Mouse (Mus musculus): Measurements from ENCODE around the gene Prl8a8.

Gene Prl8a8

DNA sequence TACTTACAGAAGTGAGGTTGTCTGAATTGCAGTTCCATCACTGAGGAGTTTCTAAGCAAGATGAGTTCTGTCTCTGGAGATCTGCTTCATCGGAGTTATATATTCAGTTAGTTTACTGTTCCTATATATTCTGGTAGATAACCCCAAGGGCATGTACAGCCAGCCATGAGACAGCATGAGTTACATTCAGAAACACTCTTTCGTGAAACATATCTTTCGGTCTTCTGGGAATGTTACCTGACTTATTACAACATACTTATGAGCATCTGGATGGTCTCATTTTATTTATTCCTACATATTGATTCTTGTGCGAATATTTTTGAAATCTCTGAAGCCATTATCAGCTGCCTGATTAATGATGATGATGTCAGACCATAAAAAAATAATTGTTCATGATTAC is at the start of gene Prl8a8:
Gene Prl8a8, minus strand, starts transcription at position 101 of the 400 bp plus-strand sequence.
- no peak for DNase-seq (ENCODE audit: low spot score)

DNA sequence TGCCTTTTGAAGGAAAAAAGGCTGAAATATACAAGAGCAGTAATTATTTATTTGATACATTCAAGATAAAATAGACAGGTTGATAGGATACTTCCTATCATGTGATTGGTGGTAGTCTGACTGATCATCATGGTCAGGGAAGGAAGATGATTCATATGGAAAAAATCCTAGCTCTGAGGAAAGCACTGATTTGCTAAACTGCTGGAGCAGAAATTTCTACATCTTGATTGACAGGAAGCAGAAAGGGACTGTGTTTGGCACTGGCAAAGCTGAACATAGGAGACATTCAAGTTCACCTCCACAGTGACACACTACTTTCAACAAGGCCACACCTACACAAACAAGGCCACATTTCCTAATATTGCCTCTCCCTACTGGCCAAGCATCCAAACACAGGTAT is 40.3 kb upstream of the Prl8a8 start:
- DNase-seq (ENCODE audit: low spot score): no peak

DNA sequence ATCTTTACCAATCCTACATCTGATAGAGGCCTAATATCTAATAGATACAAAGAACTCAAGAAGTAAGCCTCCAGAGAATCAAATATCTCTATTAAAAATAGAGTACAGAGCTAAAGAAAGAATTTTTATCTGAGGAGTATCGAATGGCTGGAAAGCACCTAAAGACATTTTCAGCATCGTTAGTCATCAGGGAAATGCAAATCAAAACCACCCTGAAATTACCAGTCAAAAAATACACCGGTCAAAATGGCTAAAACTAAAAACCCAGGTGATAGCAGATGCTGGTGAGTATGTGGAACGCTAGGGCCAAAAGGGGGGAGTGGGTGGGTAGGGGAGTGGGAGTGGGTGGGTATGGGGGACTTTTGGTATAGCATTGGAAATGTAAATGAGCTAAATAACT is 10.1 kb upstream of the Prl8a8 start:
- DNase-seq (ENCODE audit: low spot score): no peak

DNA sequence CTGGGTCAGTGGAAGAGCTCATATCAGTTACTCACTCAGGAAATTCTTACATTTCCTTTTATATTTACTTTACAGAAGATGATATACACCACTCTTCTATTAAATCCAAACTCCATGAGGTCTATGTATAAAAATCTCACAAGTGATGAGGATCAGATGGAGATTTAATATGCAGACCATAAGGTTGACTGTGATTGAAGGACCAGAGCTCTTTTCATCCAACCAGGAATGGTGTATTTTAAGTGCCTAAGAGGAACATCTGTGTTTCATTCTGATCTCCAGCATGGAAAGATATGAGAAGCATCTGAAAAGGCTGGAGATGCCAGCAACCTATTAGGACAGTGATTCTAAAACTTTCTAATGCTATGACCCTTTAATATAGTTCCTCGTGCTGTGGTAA is 5.4 kb downstream of the Prl8a8 start:
- no peak for DNase-seq (ENCODE audit: low spot score)
